Mouse (Mus musculus): ENCODE data around the gene Cfap44.

DNA sequence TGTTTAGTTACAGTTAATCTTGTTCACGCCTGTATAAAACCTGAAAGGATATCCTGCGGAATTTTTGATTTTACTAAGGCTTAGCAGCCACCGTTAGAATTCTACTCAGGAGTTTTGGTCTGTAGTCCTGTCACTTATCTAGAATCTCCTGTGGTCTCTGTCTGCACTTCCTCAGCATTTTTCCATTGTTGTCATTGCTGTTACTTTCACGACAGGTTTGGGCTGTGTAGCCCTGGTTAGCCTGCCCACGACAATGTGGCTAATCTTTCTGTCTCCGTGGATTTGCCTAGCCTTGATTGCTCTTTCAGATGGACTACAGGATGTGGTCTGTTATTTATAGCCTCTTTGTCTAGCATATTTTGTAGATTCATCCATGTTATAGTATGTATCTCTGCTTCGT is 38.3 kb upstream of the Cfap44 start:
- no peak for TF ChIP-seq POLR2A (IDR thresholded peaks at IDR 0.05; ENCODE audit: borderline replicate concordance, control insufficient read depth, low read depth, low read length)
- TF ChIP-seq CTCF (IDR thresholded peaks at IDR 0.05; ENCODE audit: control insufficient read depth, insufficient read depth, low read length): no peak
